Mouse (Mus musculus): ENCODE data around the gene Cyp2j12.
A peak's percentile ranks its signal among the peaks of the same experiment; 100 is the strongest.
"Not testable (repeated sequence)": the region's sequence is repeated elsewhere in the genome, so short reads cannot be mapped to it uniquely, and the experiment has no call there.

The Cyp2j12 gene

GRCm38 (mm10) chr4:96140732-96141467 is at the start of gene Cyp2j12:
Gene Cyp2j12 (minus strand): TSS chr4:96141152.
- DNase-seq (ENCODE audit: low spot score): peak; percentile 32

- DNase-seq (ENCODE audit: low spot score): not testable (repeated sequence)
Observed at GRCm38 (mm10) chr4:96189321-96189720, 48.4 kb upstream of the Cyp2j12 start.

GRCm38 (mm10) chr4:96188671-96189070 is 47.7 kb upstream of the Cyp2j12 start:
- not testable (repeated sequence) for DNase-seq (ENCODE audit: low spot score)

- DNase-seq (ENCODE audit: low spot score): not testable (repeated sequence)
Observed at GRCm38 (mm10) chr4:96188146-96188545, 47.2 kb upstream of the Cyp2j12 start.

GRCm38 (mm10) chr4:96184716-96185115 is 43.8 kb upstream of the Cyp2j12 start:
- not testable (repeated sequence) for DNase-seq (ENCODE audit: low spot score)

GRCm38 (mm10) chr4:96162839-96163238 is 21.9 kb upstream of the Cyp2j12 start:
- no peak for DNase-seq (ENCODE audit: low spot score)

GRCm38 (mm10) chr4:96161575-96161974 is 20.6 kb upstream of the Cyp2j12 start:
- no peak for DNase-seq (ENCODE audit: low spot score)

GRCm38 (mm10) chr4:96139226-96139625 is 1.7 kb downstream of the Cyp2j12 start:
- no peak for DNase-seq (ENCODE audit: low spot score)

- DNase-seq (ENCODE audit: low spot score): peak; percentile 29
Observed at GRCm38 (mm10) chr4:96134246-96134645, 6.7 kb downstream of the Cyp2j12 start.

- DNase-seq (ENCODE audit: low spot score): no peak
Observed at GRCm38 (mm10) chr4:96096841-96097240, 44.1 kb downstream of the Cyp2j12 start.

- DNase-seq (ENCODE audit: low spot score): no peak
Observed at GRCm38 (mm10) chr4:96091869-96092268, 49.1 kb downstream of the Cyp2j12 start.

GRCm38 (mm10) chr4:96089356-96090048 is 51.5 kb downstream of the Cyp2j12 start:
- not testable (repeated sequence) for DNase-seq (ENCODE audit: low spot score)

- no peak for DNase-seq (ENCODE audit: low spot score)
Observed at GRCm38 (mm10) chr4:96078308-96078707, 62.6 kb downstream of the Cyp2j12 start.

- peak; percentile 12 for DNase-seq (ENCODE audit: low spot score)
Observed at GRCm38 (mm10) chr4:96077261-96078125, 63.5 kb downstream of the Cyp2j12 start, which contains the start of gene Cyp2j13. Gene Cyp2j13 (minus strand): TSS chr4:96077546.

GRCm38 (mm10) chr4:96062045-96062444 is 78.9 kb downstream of the Cyp2j12 start:
- no peak for DNase-seq (ENCODE audit: low spot score)

GRCm38 (mm10) chr4:96060106-96060505 is 80.8 kb downstream of the Cyp2j12 start:
- no peak for DNase-seq (ENCODE audit: low spot score)

Data from layer of hippocampus, adult 11-12 months (tissue).